Mouse (Mus musculus): Measurements from ENCODE around the gene Pgam5.
A peak's percentile ranks its signal among the peaks of the same experiment; 100 is the strongest.

The Pgam5 gene

GRCm38 (mm10) chr5:110227336-110227883 lies 42.3 kb downstream of the Pgam5 start:
- DNase-seq, result no peak

DNA sequence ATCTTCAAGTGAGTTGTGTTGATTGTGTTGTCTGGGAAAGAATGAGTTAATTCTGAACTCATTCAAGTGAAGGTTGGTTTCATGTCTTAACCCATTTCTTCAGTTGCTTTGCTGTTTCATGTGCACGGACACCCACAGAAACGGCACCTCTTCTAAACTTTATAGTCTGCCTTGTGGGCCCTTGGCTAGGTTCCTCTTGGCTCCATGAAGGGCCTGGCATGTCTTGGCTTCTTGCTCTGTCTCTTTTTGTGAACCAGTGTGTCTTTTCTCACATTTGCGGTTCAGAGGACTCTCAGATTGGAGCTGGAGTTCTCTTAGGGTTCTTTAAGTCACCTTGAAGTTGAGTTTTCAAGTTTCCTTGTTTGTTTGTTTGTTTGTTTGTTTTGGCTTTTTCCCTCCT lies 44.7 kb downstream of the Pgam5 start:
- no peak for DNase-seq

- no peak for DNase-seq
Measured at GRCm38 (mm10) chr5:110222757-110223156, 47.0 kb downstream of the Pgam5 start.

GRCm38 (mm10) chr5:110220331-110220730 lies 49.4 kb downstream of the Pgam5 start:
- DNase-seq, result no peak

DNA sequence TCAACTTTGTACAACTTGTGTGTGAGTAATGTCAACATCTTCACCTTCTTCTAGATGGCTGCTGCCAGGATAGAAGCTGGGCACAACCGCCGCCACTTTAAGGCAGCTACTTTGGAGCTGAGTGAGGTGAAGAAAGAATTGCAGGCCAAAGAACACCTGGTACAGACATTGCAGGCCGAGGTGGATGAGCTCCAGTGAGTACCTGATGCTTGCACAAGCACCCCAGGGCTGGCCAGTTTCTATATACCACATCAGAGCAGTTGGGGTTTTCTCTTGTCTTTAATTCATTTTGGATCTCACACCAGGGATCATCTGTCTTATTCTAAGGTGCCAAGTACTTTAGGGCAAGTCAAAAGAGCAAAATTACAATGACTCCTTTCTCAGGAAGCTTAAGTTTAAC lies 52.9 kb downstream of the Pgam5 start:
- DNase-seq, result no peak

GRCm38 (mm10) chr5:110211312-110211711 lies 58.4 kb downstream of the Pgam5 start:
- peak; percentile 6 for DNase-seq

Data from liver (tissue).